Mouse (Mus musculus) stomach, postnatal 0 days (tissue): ENCODE data around the gene Hs3st3a1. TPM values are rescaled to one million over a fixed set of nuclear protein-coding genes. Genes with fewer than 3 reads are reported as not detected.

Experiments
- ATAC-seq: fragments of 200-750 bp; cut with Nextera tagmentation; 2 replicates; pipeline ENCODE4 v1.8.0; 2017; ENCODE audit not compliant: low FRiP score, low TSS enrichment
- DNase-seq: peaks from one replicate; pipeline ENCODE4 v3.0.0-alpha.2; 2016; ENCODE audit warnings: low spot score
- H3K27ac ChIP-seq: fragments of 300-500 bp; sonication (generic); replicated peaks from 2 replicates; pipeline ENCODE4 v1.5.1; 2014; ENCODE audit warnings: mild to moderate bottlenecking, control low read depth
- H3K27me3 ChIP-seq: fragments of 300-500 bp; sonication (generic); 2 replicates; pipeline ENCODE4 v1.6.1; 2014; ENCODE audit warnings: low read length; ENCODE audit not compliant: control insufficient read depth, insufficient read depth
- H3K36me3 ChIP-seq: fragments of 300-500 bp; sonication (generic); 2 replicates; pipeline ENCODE4 v1.6.1; 2014; ENCODE audit warnings: low read length, mixed read lengths; ENCODE audit not compliant: control insufficient read depth, insufficient read depth
- H3K4me1 ChIP-seq: fragments of 300-500 bp; sonication (generic); replicated peaks from 2 replicates; pipeline ENCODE4 v1.6.1; 2014; ENCODE audit warnings: antibody characterized with exemption; ENCODE audit not compliant: control insufficient read depth, insufficient read depth
- H3K4me2 ChIP-seq: fragments of 300-500 bp; sonication (generic); replicated peaks from 2 replicates; pipeline ENCODE4 v1.6.1; 2014; ENCODE audit warnings: low read depth, mild to moderate bottlenecking, control low read depth, moderate library complexity
- H3K4me3 ChIP-seq: fragments of 300-500 bp; sonication (generic); 2 replicates; pipeline ENCODE4 v1.5.1; 2014; ENCODE audit warnings: low read depth, low read length, control low read depth
- H3K9ac ChIP-seq: fragments of 300-500 bp; sonication (generic); 2 replicates; pipeline ENCODE4 v1.6.1; 2014; ENCODE audit warnings: mild to moderate bottlenecking, low read length, control low read depth, mixed read lengths
- H3K9me3 ChIP-seq: fragments of 300-500 bp; sonication (generic); 2 replicates; pipeline ENCODE4 v1.6.1; 2016; ENCODE audit warnings: low read length; ENCODE audit not compliant: control insufficient read depth
- CTCF ChIP-seq: IDR thresholded peaks from 2 replicates; pipeline ENCODE4 v1.5.1; 2016; ENCODE audit warnings: antibody characterized with exemption, low read depth, mild to moderate bottlenecking, moderate library complexity
- EP300 ChIP-seq: optimal IDR thresholded peaks from 2 replicates; pipeline ENCODE3; 2016; ENCODE audit warnings: antibody characterized with exemption
- WGBS: fragments of 180-500 bp; shearing (Covaris S2); extraction: QIAGEN DNeasy Blood & Tissue Kit; methylation state at CpG from one replicate; pipeline ENCODE4 v1.1.7; 2014; 5-methylcytosine and 5-hydroxymethylcytosine counted together
- polyA plus RNA-seq: library from polyadenylated mRNA; unstranded; fragments of >200 nt; fragmentation: Nextera tagmentation; extraction: Ambion mirVana; gene quantifications from 2 replicates; pipeline ENCODE4 v1.2.1, GENCODE M21; 2015

The Hs3st3a1 gene
- polyA plus RNA-seq, 1 experiment from 2014 or later = 0.30 TPM

GRCm38 (mm10) chr11:64496677-64497076 lies 61.5 kb downstream of the Hs3st3a1 start:
- TF ChIP-seq CTCF = no peak
- no peak for TF ChIP-seq EP300
- H3K36me3 ChIP-seq = no peaks in the 10 kb centered on the region
- H3K4me2 ChIP-seq = no peak overlapping the region
- DNase-seq (no peak), ATAC-seq (no peak)
- H3K9me3 ChIP-seq = no peaks in the 10 kb centered on the region
- no peaks in the 10 kb centered on the region for H3K4me1 ChIP-seq
- no peak overlapping the region for H3K27ac ChIP-seq
- H3K9ac ChIP-seq = no peak overlapping the region
- no peak overlapping the region for H3K4me3 ChIP-seq
- WGBS = 44% methylated on average over 3 of the region's 3 CpGs
- no peaks in the 10 kb centered on the region for H3K27me3 ChIP-seq

GRCm38 (mm10) chr11:64500536-64501112 lies 65.5 kb downstream of the Hs3st3a1 start:
- H3K4me3 ChIP-seq = no peak overlapping the region
- H3K9me3 ChIP-seq = no peaks in the 10 kb centered on the region
- no peak overlapping the region for H3K27ac ChIP-seq
- H3K4me1 ChIP-seq = no peaks in the 10 kb centered on the region
- WGBS = 88% methylated on average over 5 of the region's 5 CpGs
- TF ChIP-seq EP300 (no peak), CTCF (no peak)
- no peak for ATAC-seq
- no peak for DNase-seq
- H3K9ac ChIP-seq = no peak overlapping the region
- no peaks in the 10 kb centered on the region for H3K36me3 ChIP-seq
- H3K27me3 ChIP-seq = no peaks in the 10 kb centered on the region
- H3K4me2 ChIP-seq = no peak overlapping the region

- Histone ChIP-seq H3K27me3 (no peaks in the 10 kb centered on the region), H3K4me3 (no peak overlapping the region), H3K4me1 (no peaks in the 10 kb centered on the region), H3K27ac (no peak overlapping the region), H3K9me3 (no peaks in the 10 kb centered on the region), H3K4me2 (no peak overlapping the region), H3K9ac (no peak overlapping the region), H3K36me3 (no peaks in the 10 kb centered on the region)
- DNase-seq (no peak), ATAC-seq (no peak)
- TF ChIP-seq CTCF = no peak
- TF ChIP-seq EP300 = no peak
- 87% methylated on average over 3 of the region's 3 CpGs for WGBS
Measured at GRCm38 (mm10) chr11:64503040-64503439, 67.9 kb downstream of the Hs3st3a1 start.

- Histone ChIP-seq H3K27me3 (no peaks in the 10 kb centered on the region), H3K27ac (no peak overlapping the region), H3K4me2 (no peak overlapping the region), H3K4me1 (no peaks in the 10 kb centered on the region), H3K9ac (no peak overlapping the region), H3K9me3 (no peaks in the 10 kb centered on the region), H3K4me3 (no peak overlapping the region), H3K36me3 (no peaks in the 10 kb centered on the region)
- no peak for DNase-seq
- no peak for TF ChIP-seq CTCF
- TF ChIP-seq EP300 = no peak
- WGBS = 90% methylated on average over 1 of the region's 1 CpGs
- no peak for ATAC-seq
Measured at GRCm38 (mm10) chr11:64505924-64506323, 70.8 kb downstream of the Hs3st3a1 start.

GRCm38 (mm10) chr11:64507024-64507423 lies 71.9 kb downstream of the Hs3st3a1 start:
- no peaks in the 10 kb centered on the region for H3K36me3 ChIP-seq
- ATAC-seq (no peak), DNase-seq (no peak)
- no peak overlapping the region for H3K4me3 ChIP-seq
- TF ChIP-seq EP300 (no peak), CTCF (no peak)
- no peak overlapping the region for H3K9ac ChIP-seq
- 59% methylated on average over 3 of the region's 3 CpGs for WGBS
- no peak overlapping the region for H3K27ac ChIP-seq
- H3K9me3 ChIP-seq = no peaks in the 10 kb centered on the region
- no peaks in the 10 kb centered on the region for H3K27me3 ChIP-seq
- H3K4me1 ChIP-seq = no peaks in the 10 kb centered on the region
- H3K4me2 ChIP-seq = no peak overlapping the region

DNA sequence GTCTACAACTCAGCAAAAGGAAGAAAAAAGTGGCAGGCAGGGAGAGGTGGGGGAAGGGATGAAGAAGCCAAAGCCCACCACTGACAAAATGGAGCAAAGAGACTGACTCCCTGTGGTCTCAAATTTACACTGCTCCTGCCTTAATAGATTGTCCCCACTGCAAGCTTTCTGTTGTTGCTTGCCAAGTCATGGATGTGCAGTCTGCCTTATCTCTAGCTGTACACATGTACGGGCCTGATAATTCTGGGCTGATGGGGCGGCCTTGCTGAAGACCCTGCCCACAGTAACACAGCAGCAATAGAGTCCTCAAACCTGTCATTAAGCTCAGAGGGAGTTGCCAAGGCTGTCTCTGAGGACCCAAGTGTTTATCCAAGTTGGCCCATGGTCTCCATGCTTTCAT lies 74.0 kb downstream of the Hs3st3a1 start:
- TF ChIP-seq EP300 (no peak), CTCF (no peak)
- ATAC-seq = no peak
- no peak for DNase-seq
- WGBS = 72% methylated on average over 2 of the region's 2 CpGs
- H3K27ac ChIP-seq = no peak overlapping the region
- H3K4me3 ChIP-seq = no peak overlapping the region
- no peaks in the 10 kb centered on the region for H3K4me1 ChIP-seq
- H3K4me2 ChIP-seq = no peak overlapping the region
- no peaks in the 10 kb centered on the region for H3K27me3 ChIP-seq
- H3K36me3 ChIP-seq = no peaks in the 10 kb centered on the region
- no peaks in the 10 kb centered on the region for H3K9me3 ChIP-seq
- H3K9ac ChIP-seq = no peak overlapping the region
